Mouse (Mus musculus): Measurements from ENCODE around the gene Ppfia3.

- 0 out of 2 replicates have a peak, but pooled peaks have one; percentile 7 for TF ChIP-seq CTCF (IDR thresholded peaks at IDR 0.05; ENCODE audit: control insufficient read depth, insufficient read depth, low read length)
- TF ChIP-seq POLR2A (IDR thresholded peaks at IDR 0.05; ENCODE audit: borderline replicate concordance, control insufficient read depth, low read depth, low read length): no peak
Measured at GRCm38 (mm10) chr7:45370475-45371311, 3.9 kb upstream of the Ppfia3 start, which contains the start of gene Lin7b.

Measured in bone marrow, adult 2 months (tissue).